Mouse (Mus musculus) heart, embryonic 14.5 days (tissue): ENCODE results near the gene Mllt6. TPM values are rescaled to one million over a fixed set of nuclear protein-coding genes. Genes with fewer than 3 reads are reported as not detected.
A peak's percentile ranks its signal among the peaks of the same experiment; 100 is the strongest.
"Not testable (repeated sequence)": the region's sequence is repeated elsewhere in the genome, so short reads cannot be mapped to it uniquely, and the experiment has no call there.

Source experiments
- ATAC-seq: fragments of 200-750 bp; cut with Nextera tagmentation; 2 replicates; pipeline ENCODE4 v1.8.0; 2017; ENCODE audit warnings: low read depth, moderate TSS enrichment; ENCODE audit not compliant: insufficient number of reproducible peaks, insufficient read depth, low FRiP score
- H3K27ac ChIP-seq, 2 experiments: fragments of 200-500 bp in 1 of 2; fragments of 300-500 bp in 1 of 2; sonication (generic) in 1 of 2; replicated peaks in 1 of 2; 2 replicates each; pipeline ENCODE4 v1.5.1; 2012 to 2014; ENCODE audit warnings: low read depth in 2 of 2, low read length in 2 of 2, control low read depth in 1 of 2, mild to moderate bottlenecking in 1 of 2, mixed read lengths in 1 of 2; ENCODE audit not compliant: control insufficient read depth in 1 of 2, insufficient read depth in 1 of 2
- H3K27me3 ChIP-seq: fragments of 300-500 bp; sonication (generic); 2 replicates; pipeline ENCODE4 v1.6.1; 2014; ENCODE audit warnings: mild to moderate bottlenecking, low read length, control low read depth; ENCODE audit not compliant: control insufficient read depth, insufficient read depth
- H3K36me3 ChIP-seq: fragments of 300-500 bp; sonication (generic); 2 replicates; pipeline ENCODE4 v1.6.1; 2014; ENCODE audit warnings: mild to moderate bottlenecking, control low read depth, low read length, mixed read lengths; ENCODE audit not compliant: control insufficient read depth, insufficient read depth
- H3K4me1 ChIP-seq, 2 experiments: fragments of 200-500 bp in 1 of 2; fragments of 300-500 bp in 1 of 2; sonication (generic) in 1 of 2; 2 replicates each; pipeline ENCODE4 v1.6.1; 2012 to 2014; ENCODE audit warnings: low read length in 2 of 2, control low read depth in 1 of 2, mixed read lengths in 1 of 2; ENCODE audit not compliant: control insufficient read depth in 2 of 2, insufficient read depth in 2 of 2
- H3K4me2 ChIP-seq: fragments of 300-500 bp; sonication (generic); 2 replicates; pipeline ENCODE4 v1.6.1; 2014; ENCODE audit warnings: mild to moderate bottlenecking, low read length
- H3K4me3 ChIP-seq, 2 experiments: fragments of 200-500 bp in 1 of 2; fragments of 300-500 bp in 1 of 2; sonication (generic) in 1 of 2; 2 replicates each; pipeline ENCODE4 v1.5.1; 2012 to 2014; ENCODE audit warnings: low read length in 2 of 2, mild to moderate bottlenecking in 2 of 2, control low read depth in 1 of 2, low read depth in 1 of 2, moderate library complexity in 1 of 2; ENCODE audit not compliant: control insufficient read depth in 1 of 2, insufficient read depth in 1 of 2
- H3K9ac ChIP-seq: fragments of 300-500 bp; sonication (generic); 2 replicates; pipeline ENCODE4 v1.6.1; 2014; ENCODE audit warnings: mild to moderate bottlenecking, low read length
- H3K9me3 ChIP-seq: fragments of 300-500 bp; sonication (generic); 2 replicates; pipeline ENCODE4 v1.6.1; 2016; ENCODE audit warnings: low read length, control low read depth; ENCODE audit not compliant: control insufficient read depth
- WGBS: fragments of 180-500 bp; shearing (Covaris S2); extraction: QIAGEN DNeasy Blood & Tissue Kit; methylation state at CpG from one replicate; pipeline ENCODE4 v1.1.7; 2014; 5-methylcytosine and 5-hydroxymethylcytosine counted together
- polyA plus RNA-seq: library from polyadenylated mRNA; unstranded; fragments of >200 nt; fragmentation: Nextera tagmentation; extraction: Ambion mirVana; gene quantifications from 2 replicates; pipeline ENCODE4 v1.2.1, GENCODE M21; 2014

The Mllt6 gene
- polyA plus RNA-seq, 1 experiment from 2014 or later = 3.2 TPM

DNA sequence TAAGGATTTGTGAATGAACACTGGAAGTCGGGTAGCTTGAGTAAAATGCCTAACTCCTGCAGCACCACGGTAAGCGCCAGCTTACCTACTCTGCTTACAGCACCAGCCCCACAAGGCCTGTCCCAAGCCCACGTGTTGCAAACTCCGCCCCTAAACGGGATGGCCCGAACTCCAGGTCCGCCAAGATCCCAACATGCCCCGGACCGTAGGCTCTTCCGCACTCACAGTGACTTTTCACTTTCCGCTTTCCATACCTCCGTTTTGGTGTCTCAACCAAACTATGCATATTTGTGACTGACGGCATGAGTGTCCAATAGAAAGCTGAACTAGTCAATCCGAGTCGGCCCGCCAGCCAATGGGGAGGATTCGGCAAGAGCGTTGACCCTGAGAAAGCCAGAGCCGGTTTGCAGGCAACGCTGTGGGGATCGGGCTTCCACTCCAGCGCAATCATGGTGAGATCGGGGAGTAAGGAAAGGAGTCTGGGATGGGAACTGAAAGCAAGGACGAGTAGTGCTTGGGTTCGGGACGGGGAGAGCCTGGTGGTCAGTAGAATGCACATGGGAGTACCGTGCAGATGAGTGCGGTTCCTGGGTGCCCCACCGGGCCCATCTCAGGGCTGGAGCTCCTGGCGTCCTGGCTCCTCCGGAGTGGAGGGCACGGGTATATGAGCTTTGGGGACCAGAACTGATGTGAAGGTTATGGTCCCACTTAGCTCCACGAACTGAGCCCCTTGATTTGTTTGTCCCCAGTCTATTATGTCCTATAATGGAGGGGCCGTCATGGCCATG is 40.0 kb downstream of the Mllt6 start, which contains the start of gene Psmb3:
Gene Psmb3, plus strand, starts transcription at position 361 of the 788 bp plus-strand sequence.
- Histone ChIP-seq H3K4me3 (peak within 1 kb of the TSS; percentile 70 to 85), H3K36me3 (peaks cover 34% of the 10 kb centered on the region), H3K9ac (peak within 1 kb of the TSS; percentile 85), H3K4me2 (peak within 1 kb of the TSS; percentile 89), H3K27me3 (no peaks in the 10 kb centered on the region), H3K9me3 (no peaks in the 10 kb centered on the region), H3K27ac (peak within 1 kb of the TSS; percentile 77 to 80), H3K4me1 (peaks cover 7 to 23% of the 10 kb centered on the region in 2 experiments; a peak in 3 of 4 replicates)
- peak; percentile 84 for ATAC-seq
- WGBS = under 1% methylated on average over 35 of the region's 35 CpGs

DNA sequence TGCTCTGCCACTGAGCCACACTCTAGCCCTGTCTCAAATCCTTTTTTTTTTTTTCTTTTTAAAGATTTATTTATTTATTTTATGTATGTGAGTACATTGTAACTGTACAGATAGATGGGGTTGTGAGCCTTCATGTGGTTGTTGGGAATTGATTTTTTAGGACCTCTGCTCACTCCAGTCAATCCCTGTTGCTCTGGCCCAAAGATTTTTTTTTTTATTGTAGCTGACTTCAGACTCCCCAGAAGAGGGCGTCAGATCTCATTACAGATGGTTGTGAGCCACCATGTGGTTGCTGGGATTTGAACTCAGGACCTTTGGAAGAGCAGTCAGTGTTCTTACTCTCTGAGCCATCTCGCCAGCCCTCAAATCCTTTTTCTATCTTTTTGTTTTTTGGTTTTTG is 46.9 kb downstream of the Mllt6 start:
- not testable (repeated sequence) for H3K27ac ChIP-seq, ATAC-seq, H3K9me3 ChIP-seq, H3K4me3 ChIP-seq, H3K4me1 ChIP-seq, H3K9ac ChIP-seq, H3K4me2 ChIP-seq, H3K27me3 ChIP-seq
- WGBS = 80% methylated on average over 2 of the region's 2 CpGs
- H3K36me3 ChIP-seq = peaks cover 79% of the 10 kb centered on the region

DNA sequence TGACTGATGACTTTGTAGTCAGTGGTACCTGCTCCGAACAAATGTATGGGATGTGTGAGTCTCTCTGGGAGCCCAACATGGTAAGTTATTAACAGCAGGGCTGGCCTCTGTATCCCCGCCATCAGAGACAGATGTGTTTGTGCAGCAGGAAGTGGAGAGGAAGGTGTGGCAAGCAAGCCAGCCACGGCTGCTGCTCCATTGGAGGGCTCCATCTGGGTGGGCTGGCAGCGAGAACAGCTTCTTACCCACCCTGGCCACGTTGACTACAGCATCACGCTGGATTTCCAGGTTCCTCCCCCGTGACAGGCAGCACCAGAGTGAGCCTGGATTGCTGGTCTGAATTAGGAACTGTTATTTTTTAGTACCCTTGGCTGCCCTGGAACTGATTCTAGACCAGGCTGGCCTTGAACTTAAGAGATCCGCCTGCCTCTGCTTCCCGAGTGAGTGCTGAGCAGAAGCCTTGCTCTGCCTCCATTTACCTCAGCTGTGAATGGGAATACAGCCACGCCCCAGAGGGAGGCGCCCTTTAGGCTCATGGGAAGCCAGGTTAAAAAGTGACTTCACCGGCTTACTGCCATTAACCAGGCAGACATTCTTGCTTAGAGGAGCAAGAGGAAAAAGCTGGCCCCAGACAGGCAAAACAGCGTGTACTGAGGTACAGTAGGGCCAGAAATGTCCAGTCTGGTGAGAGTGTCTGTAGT is 48.1 kb downstream of the Mllt6 start:
- 79% methylated on average over 13 of the region's 13 CpGs for WGBS
- no peaks in the 10 kb centered on the region for H3K27me3 ChIP-seq

DNA sequence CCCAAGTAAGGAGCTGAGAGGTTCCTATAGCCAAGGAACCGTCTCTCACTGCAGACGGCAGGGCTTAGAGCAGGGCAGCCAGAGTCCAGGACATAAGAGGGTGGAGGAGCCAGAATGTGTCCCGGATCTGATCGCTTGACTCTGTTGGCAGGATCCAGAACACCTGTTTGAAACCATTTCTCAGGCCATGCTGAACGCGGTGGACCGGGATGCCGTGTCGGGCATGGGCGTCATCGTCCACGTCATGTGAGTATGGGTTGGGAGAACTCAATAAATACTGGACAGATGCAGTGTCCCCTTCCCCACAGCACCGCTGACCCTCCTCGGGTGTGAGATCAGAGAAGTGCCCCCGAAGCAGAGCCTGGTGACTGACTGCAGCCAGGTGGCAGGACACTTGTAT is 49.1 kb downstream of the Mllt6 start:
- no peak overlapping the region for H3K4me2 ChIP-seq
- H3K9ac ChIP-seq = no peak overlapping the region
- no peak overlapping the region for H3K27ac ChIP-seq
- H3K9me3 ChIP-seq = no peaks in the 10 kb centered on the region
- ATAC-seq = no peak
- no peaks in the 10 kb centered on the region for H3K27me3 ChIP-seq
- H3K4me1 ChIP-seq = peaks cover 0 to 11% of the 10 kb centered on the region in 2 experiments; a peak in 2 of 4 replicates
- peaks cover 63% of the 10 kb centered on the region for H3K36me3 ChIP-seq
- no peak overlapping the region for H3K4me3 ChIP-seq
- 94% methylated on average over 15 of the region's 15 CpGs for whole genome bisulfite sequencing

More for the DNA sequence above, 48.1 kb downstream of the Mllt6 start:
- Histone ChIP-seq H3K36me3 (peaks cover 68% of the 10 kb centered on the region), H3K4me2 (no peak overlapping the region), H3K9ac (no peak overlapping the region), H3K27ac (no peak overlapping the region), H3K9me3 (no peaks in the 10 kb centered on the region), H3K4me1 (peaks cover 0 to 11% of the 10 kb centered on the region in 2 experiments; a peak in 2 of 4 replicates), H3K4me3 (no peak overlapping the region)
- ATAC-seq = no peak

DNA sequence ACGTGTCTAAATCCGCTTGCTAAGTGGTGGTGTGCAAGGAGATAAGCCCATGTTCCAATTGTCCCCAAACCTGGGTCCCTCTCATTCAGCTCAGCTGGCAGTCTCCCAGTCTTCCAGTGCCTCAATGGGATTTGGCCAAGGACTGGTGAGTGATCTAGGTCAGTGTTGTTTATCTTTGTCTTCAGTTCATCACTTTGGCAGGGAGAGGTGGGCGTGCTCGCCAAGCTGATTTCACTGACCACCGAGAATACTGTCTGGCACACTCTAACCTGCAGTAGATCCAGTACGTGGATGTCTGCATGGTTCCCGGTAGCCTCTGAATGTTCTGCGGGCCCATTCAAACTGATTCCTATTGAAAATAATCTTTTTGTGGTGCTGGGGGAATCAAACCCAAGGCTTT is 50.7 kb downstream of the Mllt6 start:
- Histone ChIP-seq H3K9ac (no peak overlapping the region), H3K27ac (no peak overlapping the region), H3K4me3 (no peak overlapping the region), H3K36me3 (peaks cover 63% of the 10 kb centered on the region), H3K4me2 (no peak overlapping the region), H3K9me3 (no peaks in the 10 kb centered on the region), H3K4me1 (peaks cover 0 to 11% of the 10 kb centered on the region in 2 experiments; a peak in 2 of 4 replicates), H3K27me3 (no peaks in the 10 kb centered on the region)
- WGBS = 67% methylated on average over 8 of the region's 8 CpGs
- ATAC-seq = no peak

DNA sequence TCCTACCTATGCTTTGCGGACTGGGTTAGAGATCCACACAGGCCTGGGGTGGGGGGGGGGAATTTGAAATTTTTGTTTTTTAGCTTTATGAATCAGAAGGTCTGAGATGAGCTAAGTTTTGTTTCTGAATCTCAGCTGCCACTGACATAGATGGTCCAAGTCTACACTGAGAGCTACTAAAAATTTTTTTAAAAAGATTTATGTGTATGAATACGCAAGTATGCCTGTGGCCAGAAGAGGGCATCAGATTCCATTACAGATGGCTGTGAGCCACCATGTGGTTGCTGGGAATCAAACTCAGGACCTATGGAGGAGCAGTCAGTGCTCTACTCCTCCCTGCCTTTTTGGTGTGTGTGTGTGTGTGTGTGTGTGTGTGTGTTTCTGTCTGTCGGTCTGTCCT is 51.1 kb downstream of the Mllt6 start:
- no peak overlapping the region for H3K4me3 ChIP-seq
- WGBS = 92% methylated on average over 3 of the region's 3 CpGs
- H3K9me3 ChIP-seq = no peaks in the 10 kb centered on the region
- H3K9ac ChIP-seq = no peak overlapping the region
- peaks cover 0 to 11% of the 10 kb centered on the region in 2 experiments; a peak in 2 of 4 replicates for H3K4me1 ChIP-seq
- H3K36me3 ChIP-seq = peaks cover 63% of the 10 kb centered on the region
- no peaks in the 10 kb centered on the region for H3K27me3 ChIP-seq
- no peak overlapping the region for H3K4me2 ChIP-seq
- H3K27ac ChIP-seq = no peak overlapping the region
- no peak for ATAC-seq

DNA sequence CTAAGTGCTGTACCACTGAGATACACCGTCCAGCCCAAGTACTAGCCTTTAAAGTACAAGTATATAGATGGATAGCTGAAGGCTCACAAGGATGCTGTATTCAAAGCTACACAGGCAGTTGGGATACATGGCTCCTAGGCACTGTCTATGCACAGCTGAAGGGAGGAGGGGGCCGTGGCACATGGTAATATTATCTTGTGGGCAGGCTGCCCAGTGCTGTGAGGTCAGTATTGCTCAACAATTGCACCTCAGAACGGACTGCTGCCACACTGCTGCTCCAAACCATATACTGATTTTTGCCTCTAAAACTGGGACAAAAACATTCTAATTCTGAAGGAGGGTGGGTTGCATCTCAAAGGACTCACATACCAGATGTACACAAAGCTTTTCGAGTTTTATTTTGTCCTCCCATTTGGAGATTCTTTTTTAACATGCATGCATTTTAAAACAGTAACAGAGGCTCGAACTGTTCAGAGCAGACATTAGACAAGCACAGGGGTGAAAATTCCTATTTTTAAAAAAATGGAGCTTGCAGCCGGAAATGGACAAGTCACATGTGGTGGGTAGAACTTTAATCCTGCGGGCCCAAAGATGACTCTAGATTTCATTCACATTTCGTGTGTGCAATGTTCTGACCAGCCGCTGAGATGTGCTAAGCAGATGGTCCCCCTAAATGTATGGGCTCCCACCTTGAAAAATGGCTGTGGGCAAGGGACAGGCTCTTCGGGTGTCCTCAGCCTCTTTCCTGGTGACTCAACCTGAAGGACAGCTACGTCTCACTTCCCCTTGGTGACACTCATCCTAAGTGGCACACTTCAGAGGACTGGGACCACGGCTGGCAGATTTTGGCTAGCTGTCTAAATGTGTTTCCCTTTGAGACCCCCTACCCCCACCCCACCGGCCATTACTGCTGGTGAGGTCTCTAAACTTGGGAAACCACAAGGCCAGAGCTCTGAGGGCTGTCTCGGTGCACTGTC is 51.9 kb downstream of the Mllt6 start:
- H3K4me1 ChIP-seq = peaks cover 0 to 11% of the 10 kb centered on the region in 2 experiments; a peak in 2 of 4 replicates
- 73% methylated on average over 14 of the region's 14 CpGs for WGBS
- no peak overlapping the region for H3K4me3 ChIP-seq
- H3K27me3 ChIP-seq = no peaks in the 10 kb centered on the region
- no peak overlapping the region for H3K27ac ChIP-seq
- ATAC-seq = no peak
- H3K9me3 ChIP-seq = no peaks in the 10 kb centered on the region
- H3K4me2 ChIP-seq = no peak overlapping the region
- H3K9ac ChIP-seq = no peak overlapping the region
- H3K36me3 ChIP-seq = peaks cover 69% of the 10 kb centered on the region
